Mouse (Mus musculus): ENCODE data around the gene Wipf2.

DNA sequence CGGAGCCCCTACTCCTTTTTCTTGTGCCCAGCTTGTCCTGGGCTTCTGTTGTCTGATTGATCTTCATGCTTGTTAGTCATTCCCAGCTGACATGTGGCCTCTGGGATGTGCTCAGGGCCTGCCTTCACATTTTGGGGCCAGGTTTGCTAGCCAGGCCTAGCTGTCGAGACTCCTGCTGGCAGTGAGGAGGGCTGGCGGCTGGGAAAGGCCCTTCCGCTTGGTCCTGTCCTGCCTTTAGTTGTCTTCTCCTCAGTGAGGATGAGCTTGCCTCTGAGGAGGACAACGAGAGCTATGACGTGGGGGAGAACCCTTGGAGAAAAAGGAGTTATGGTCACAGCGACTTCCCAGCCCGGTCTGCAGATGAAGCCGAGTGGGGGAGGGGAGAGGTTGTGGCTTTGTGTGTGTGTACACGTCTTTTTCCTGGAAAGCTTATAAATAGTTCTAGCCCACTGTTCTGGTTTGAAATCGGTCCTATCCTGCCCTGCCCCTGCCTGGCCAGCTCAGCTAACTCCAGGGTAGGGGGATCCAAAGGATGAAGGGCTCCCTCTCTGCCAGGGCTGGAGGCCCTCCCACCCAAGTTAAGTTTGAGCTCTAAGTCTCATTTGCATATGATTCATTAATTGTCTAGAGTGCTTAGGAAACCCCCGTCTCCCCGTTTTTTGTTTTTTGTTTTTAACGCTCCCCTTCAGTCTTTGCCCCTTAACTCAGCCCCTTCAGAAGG is 80.5 kb downstream of the Wipf2 start:
- TF ChIP-seq GATA1 (IDR thresholded peaks at IDR 0.05; ENCODE audit: borderline replicate concordance, low read length) (no peak), CTCF (IDR thresholded peaks at IDR 0.05; ENCODE audit: low read depth, low read length) (no peak), TAL1 (conservative IDR thresholded peaks at IDR 0.05; ENCODE audit: low read depth, low read length) (no peak)

Measured in G1E (cell line).